Mouse (Mus musculus) heart, postnatal 0 days (tissue): ENCODE results near the gene C530008M17Rik.

Source experiments
- CTCF ChIP-seq: IDR thresholded peaks from 2 replicates; pipeline ENCODE4 v1.5.1; 2016; ENCODE audit warnings: antibody characterized with exemption, control low read depth, low read depth
- EP300 ChIP-seq: IDR thresholded peaks from 2 replicates; pipeline ENCODE4 v1.6.1; 2016; ENCODE audit warnings: antibody characterized with exemption, low read depth

GRCm38 (mm10) chr5:76798043-76798442 is 141.7 kb downstream of the C530008M17Rik start:
- TF ChIP-seq CTCF (no peak), EP300 (no peak)
